ENCODE assay signal across 11 mouse cellular contexts in the genomic region with DNA sequence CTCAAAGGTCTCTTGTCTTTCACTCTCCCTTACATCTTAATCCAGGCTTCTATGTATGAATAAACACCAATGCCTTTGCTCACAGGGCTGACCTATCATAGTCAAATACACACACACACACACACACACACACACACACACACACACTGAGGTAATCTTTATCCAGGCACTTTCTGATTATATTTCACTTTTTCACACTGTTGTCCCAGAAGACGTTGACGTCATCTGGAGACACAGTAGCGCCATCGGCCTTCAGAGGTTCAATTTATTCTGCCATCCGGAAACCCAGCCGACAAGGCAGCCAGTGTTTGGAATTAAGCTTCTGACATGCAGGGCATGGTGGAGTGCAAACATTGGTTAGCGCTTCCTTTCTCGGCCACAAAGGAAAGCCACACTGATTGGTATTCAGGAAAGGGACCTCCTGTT.
DNase-seq lines count a peak whose midpoint lies in the region; ATAC-seq lines count a peak whose summit lies in the region.
"Had no signal": no experiment of that assay in that cellular context is flagged by ENCODE, and none has a peak within 500 bp of the region (broad histone marks: within the 10 kb centered on the region; RNA-seq: fewer than 3 reads in every experiment).

No protein-coding gene starts in this region.

- H3K36me3 ChIP-seq in liver, embryonic 16.5 days (ENCODE audit: control insufficient read depth, insufficient read depth), result no peaks in the 10 kb centered on the region
- H3K36me3 ChIP-seq in liver, embryonic 12.5 days, result no peaks in the 10 kb centered on the region
- H3K36me3 ChIP-seq in embryonic facial prominence, embryonic 13.5 days, result no peaks in the 10 kb centered on the region
- H3K36me3 ChIP-seq in hindbrain, embryonic 15.5 days, result no peaks in the 10 kb centered on the region
- H3K36me3 ChIP-seq in kidney, embryonic 14.5 days (ENCODE audit: control insufficient read depth, insufficient read depth, low read length), result no peaks in the 10 kb centered on the region
- H3K36me3 ChIP-seq: limb, embryonic 12.5 days; neural tube, embryonic 13.5 days had no signal

- 18% methylated on average over 8 of the region's 8 CpGs for WGBS in liver, embryonic 16.5 days (ENCODE audit: insufficient replicate concordance)
- 26% methylated on average over 8 of the region's 8 CpGs for WGBS in liver, embryonic 12.5 days (ENCODE audit: insufficient replicate concordance)
- WGBS in embryonic facial prominence, embryonic 13.5 days, result 39% methylated on average over 8 of the region's 8 CpGs
- 42% methylated on average over 8 of the region's 8 CpGs for WGBS in hindbrain, embryonic 15.5 days
- WGBS in kidney, embryonic 14.5 days, result 80% methylated on average over 8 of the region's 8 CpGs

- H3K27me3 ChIP-seq in liver, embryonic 16.5 days (ENCODE audit: control insufficient read depth, insufficient read depth, low read depth, low read length), result no peaks in the 10 kb centered on the region
- H3K27me3 ChIP-seq in liver, embryonic 12.5 days (replicated peaks), result no peaks in the 10 kb centered on the region
- H3K27me3 ChIP-seq in embryonic facial prominence, embryonic 13.5 days, result no peaks in the 10 kb centered on the region
- no peaks in the 10 kb centered on the region for H3K27me3 ChIP-seq in hindbrain, embryonic 15.5 days
- no peaks in the 10 kb centered on the region for H3K27me3 ChIP-seq in kidney, embryonic 14.5 days (ENCODE audit: control insufficient read depth, insufficient read depth, low read length)
- H3K27me3 ChIP-seq: limb, embryonic 12.5 days; neural tube, embryonic 13.5 days had no signal

- H3K4me3 ChIP-seq in liver, embryonic 16.5 days (ENCODE audit: low read depth, low read length), result no peak overlapping the region
- no peak overlapping the region for H3K4me3 ChIP-seq in liver, embryonic 12.5 days
- no peak overlapping the region for H3K4me3 ChIP-seq in embryonic facial prominence, embryonic 13.5 days
- H3K4me3 ChIP-seq in hindbrain, embryonic 15.5 days, result no peak overlapping the region
- H3K4me3 ChIP-seq in kidney, embryonic 14.5 days (ENCODE audit: low read length), result no peak overlapping the region
- H3K4me3 ChIP-seq: limb, embryonic 12.5 days; neural tube, embryonic 13.5 days had no signal

- no peak overlapping the region for H3K4me2 ChIP-seq in liver, embryonic 16.5 days (ENCODE audit: low read depth, low read length)
- H3K4me2 ChIP-seq in liver, embryonic 12.5 days, result no peak overlapping the region
- H3K4me2 ChIP-seq in embryonic facial prominence, embryonic 13.5 days, result peak overlapping the region; percentile 21
- 0 out of 2 replicates have a peak overlapping the region, but pooled peaks have one; percentile 16 for H3K4me2 ChIP-seq in hindbrain, embryonic 15.5 days
- H3K4me2 ChIP-seq in kidney, embryonic 14.5 days (replicated peaks; ENCODE audit: low read depth, low read length), result no peak overlapping the region
- H3K4me2 ChIP-seq: limb, embryonic 12.5 days; neural tube, embryonic 13.5 days had no signal

- no peaks in the 10 kb centered on the region for H3K9me3 ChIP-seq in liver, embryonic 16.5 days (replicated peaks; ENCODE audit: control insufficient read depth, low read length)
- H3K9me3 ChIP-seq in liver, embryonic 12.5 days (replicated peaks), result no peaks in the 10 kb centered on the region
- no peaks in the 10 kb centered on the region for H3K9me3 ChIP-seq in embryonic facial prominence, embryonic 13.5 days
- no peaks in the 10 kb centered on the region for H3K9me3 ChIP-seq in hindbrain, embryonic 15.5 days
- H3K9me3 ChIP-seq in kidney, embryonic 14.5 days (ENCODE audit: control insufficient read depth, low read length), result no peaks in the 10 kb centered on the region
- H3K9me3 ChIP-seq: limb, embryonic 12.5 days; neural tube, embryonic 13.5 days had no signal

- H3K4me1 ChIP-seq in liver, embryonic 16.5 days (ENCODE audit: control insufficient read depth, low read depth, low read length), result no peaks in the 10 kb centered on the region
- no peaks in the 10 kb centered on the region for H3K4me1 ChIP-seq in liver, embryonic 12.5 days
- no peaks in the 10 kb centered on the region for H3K4me1 ChIP-seq in embryonic facial prominence, embryonic 13.5 days
- no peaks in the 10 kb centered on the region for H3K4me1 ChIP-seq in hindbrain, embryonic 15.5 days (replicated peaks)
- no peaks in the 10 kb centered on the region for H3K4me1 ChIP-seq in kidney, embryonic 14.5 days (ENCODE audit: control insufficient read depth, insufficient read depth, low read length)
- H3K4me1 ChIP-seq: limb, embryonic 12.5 days; neural tube, embryonic 13.5 days had no signal

- peak; percentile 9 for DNase-seq in retina, embryonic 14.5 days (ENCODE audit: low spot score)
- no peak for DNase-seq in testis, postnatal 14 days (ENCODE audit: low spot score)
- DNase-seq: adrenal gland, postnatal 14 days; kidney, adult 8-10 months had no signal

- no peak overlapping the region for H3K9ac ChIP-seq in liver, embryonic 16.5 days (ENCODE audit: low read depth, low read length)
- H3K9ac ChIP-seq in liver, embryonic 12.5 days, result no peak overlapping the region
- H3K9ac ChIP-seq in embryonic facial prominence, embryonic 13.5 days, result no peak overlapping the region
- no peak overlapping the region for H3K9ac ChIP-seq in hindbrain, embryonic 15.5 days
- H3K9ac ChIP-seq in kidney, embryonic 14.5 days (ENCODE audit: low read depth, low read length), result no peak overlapping the region
- H3K9ac ChIP-seq: limb, embryonic 12.5 days; neural tube, embryonic 13.5 days had no signal

- ATAC-seq in liver, embryonic 16.5 days (ENCODE audit: low read depth), result 0 out of 2 replicates have a peak, but pooled peaks have one; percentile 21
- ATAC-seq in liver, embryonic 12.5 days, result no peak
- ATAC-seq in embryonic facial prominence, embryonic 13.5 days (ENCODE audit: insufficient number of reproducible peaks, insufficient read depth, low FRiP score, low TSS enrichment, low read depth), result no peak
- ATAC-seq in hindbrain, embryonic 15.5 days (ENCODE audit: low FRiP score, low read depth), result peak; percentile 54; the same call in 1 of the 2 replicates
- ATAC-seq in kidney, embryonic 14.5 days (ENCODE audit: low FRiP score, low TSS enrichment), result no peak

- H3K27ac ChIP-seq in liver, embryonic 16.5 days (ENCODE audit: low read length), result no peak overlapping the region
- no peak overlapping the region for H3K27ac ChIP-seq in liver, embryonic 12.5 days
- no peak overlapping the region for H3K27ac ChIP-seq in embryonic facial prominence, embryonic 13.5 days
- H3K27ac ChIP-seq in hindbrain, embryonic 15.5 days (replicated peaks), result no peak overlapping the region
- H3K27ac ChIP-seq in kidney, embryonic 14.5 days (ENCODE audit: low read depth, low read length), result no peak overlapping the region
- H3K27ac ChIP-seq: limb, embryonic 12.5 days; neural tube, embryonic 13.5 days had no signal

Comparison
In these comparisons a context has a peak if more than half of its experiments do, and no peak if none do; other contexts are left out.
1. ATAC-seq: peak in liver, embryonic 16.5 days (single experiment) and hindbrain, embryonic 15.5 days (single experiment); none in liver, embryonic 12.5 days (single experiment), embryonic facial prominence, embryonic 13.5 days (single experiment) and kidney, embryonic 14.5 days (single experiment).
2. H3K4me2 ChIP-seq: peak in embryonic facial prominence, embryonic 13.5 days (single experiment) and hindbrain, embryonic 15.5 days (single experiment); none in liver, embryonic 16.5 days (single experiment), liver, embryonic 12.5 days (single experiment) and kidney, embryonic 14.5 days (single experiment).